Mouse (Mus musculus): ENCODE data around the gene F2r. TPM values are rescaled to one million over a fixed set of nuclear protein-coding genes. Genes with fewer than 3 reads are reported as not detected.

Gene F2r
- polyA plus RNA-seq (2012; rRNA removed), result 32.5 and 55.0 TPM in 2 replicates

GRCm38 (mm10) chr13:95618309-95618712 lies at the start of gene F2r:
Gene F2r (minus strand): TSS chr13:95618487.

Other genes with a start within 250 kb of the F2r start
- 34.6 and 47.8 TPM in 2 replicates for gene Aggf1, start 243.1 kb downstream of the F2r start, polyA plus RNA-seq (2012; rRNA removed)
- gene Crhbp, start 173.6 kb downstream of the F2r start, polyA plus RNA-seq (2012; rRNA removed), result 0.72 and 0.86 TPM in 2 replicates
- gene S100z, start 139.8 kb downstream of the F2r start, polyA plus RNA-seq (2012; rRNA removed), result not detected in 2 replicates
- gene F2rl1, start 93.3 kb downstream of the F2r start, polyA plus RNA-seq (2012; rRNA removed), result 0.52 TPM in 2 replicates
- gene F2rl2, start 78.4 kb upstream of the F2r start, polyA plus RNA-seq (2012; rRNA removed), result 1.2 and 2.8 TPM in 2 replicates